Mouse (Mus musculus) myocyte (in vitro differentiated cells): Measurements from ENCODE around the gene Fam227b.

Experiments
- E2F4 ChIP-seq: IDR thresholded peaks from one replicate; pipeline ENCODE4 v1.6.1; 2011; ENCODE audit warnings: mild to moderate bottlenecking, control low read depth, moderate library complexity; ENCODE audit not compliant: insufficient read depth
- MYOD1 ChIP-seq, 3 experiments: IDR thresholded peaks; one replicate each; pipeline ENCODE4 v1.6.1; 2011; ENCODE audit warnings: control low read depth in 2 of 3, low read depth in 2 of 3, mild to moderate bottlenecking in 2 of 3, moderate library complexity in 1 of 3; ENCODE audit not compliant: insufficient read length in 2 of 3, control insufficient read depth in 1 of 3
- MYOG ChIP-seq, 3 experiments: IDR thresholded peaks; one replicate each; pipeline ENCODE4 v1.6.1; 2011; ENCODE audit warnings: control low read depth in 2 of 3, low read depth in 2 of 3, mild to moderate bottlenecking in 2 of 3; ENCODE audit not compliant: insufficient read length in 2 of 3, control insufficient read depth in 1 of 3, insufficient read depth in 1 of 3
- POLR2A ChIP-seq: IDR thresholded peaks from one replicate; pipeline ENCODE4 v1.6.1; 2011; ENCODE audit warnings: low read depth, mild to moderate bottlenecking, control low read depth, moderate library complexity; ENCODE audit not compliant: insufficient read length
- POLR2AphosphoS2 ChIP-seq: IDR thresholded peaks from one replicate; pipeline ENCODE4 v1.6.1; 2011; ENCODE audit warnings: low read depth, control low read depth; ENCODE audit not compliant: insufficient read length
- REST ChIP-seq: IDR thresholded peaks from one replicate; pipeline ENCODE4 v1.6.1; 2011; ENCODE audit warnings: mild to moderate bottlenecking, control low read depth, moderate library complexity; ENCODE audit not compliant: insufficient read depth, insufficient read length
- SRF ChIP-seq: IDR thresholded peaks from one replicate; pipeline ENCODE4 v1.6.1; 2011; ENCODE audit warnings: low read depth; ENCODE audit not compliant: control insufficient read depth, insufficient read length
- TCF12 ChIP-seq: IDR thresholded peaks from one replicate; pipeline ENCODE4 v1.6.1; 2011; ENCODE audit warnings: mild to moderate bottlenecking, control low read depth; ENCODE audit not compliant: poor library complexity, insufficient read depth, severe bottlenecking
- TCF3 ChIP-seq: IDR thresholded peaks from one replicate; pipeline ENCODE4 v1.6.1; 2011; ENCODE audit warnings: low read depth, control low read depth; ENCODE audit not compliant: insufficient read length
- USF1 ChIP-seq: IDR thresholded peaks from one replicate; pipeline ENCODE4 v1.6.1; 2011; ENCODE audit warnings: low read depth, mild to moderate bottlenecking, control low read depth, moderate library complexity

DNA sequence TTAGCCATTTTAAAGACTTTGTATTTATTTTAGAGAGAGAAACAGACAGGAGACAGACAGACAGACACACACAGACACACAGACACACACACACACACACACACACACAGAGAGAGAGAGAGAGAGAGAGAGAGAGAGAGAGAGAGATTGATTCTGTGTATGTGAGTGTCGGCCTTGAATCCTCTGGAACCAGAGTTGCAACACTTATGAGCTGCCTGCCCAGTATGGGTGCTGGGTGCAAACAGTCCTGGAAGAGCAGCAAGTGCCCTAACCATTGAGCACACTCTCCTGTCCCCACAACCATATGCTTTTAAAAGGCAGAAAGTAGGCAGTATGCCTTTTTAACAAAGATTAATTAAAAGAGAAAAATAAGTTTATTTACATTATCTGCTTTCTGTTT is 183.0 kb downstream of the Fam227b start:
- TF ChIP-seq POLR2A (no peak), USF1 (no peak), MYOD1 (IDR thresholded peaks at IDR 0.05; ENCODE audit: control insufficient read depth in 1 of 3, insufficient read length in 2 of 3, low read depth in 2 of 3) (no peak), POLR2AphosphoS2 (no peak), MYOG (IDR thresholded peaks at IDR 0.05; ENCODE audit: control insufficient read depth in 1 of 3, insufficient read depth in 1 of 3, insufficient read length in 2 of 3, low read depth in 2 of 3) (no peak), TCF12 (no peak), E2F4 (no peak), TCF3 (no peak), REST (no peak), SRF (no peak)
